Mouse (Mus musculus) frontal cortex, postnatal 25 days (tissue): ENCODE results near the gene Olfr718-ps1.
"Not testable (repeated sequence)": the region's sequence is repeated elsewhere in the genome, so short reads cannot be mapped to it uniquely, and the experiment has no call there.

ENCODE experiments used
- DNase-seq, 2 experiments: peaks; one replicate each; pipeline ENCODE4 v3.0.0; 2022; ENCODE audit warnings: low spot score in 2 of 2

Olfr718-ps1 gene

GRCm38 (mm10) chr5:143147481-143147880, at the start of gene Olfr718-ps1:
TSS of gene Olfr718-ps1 (minus strand) at chr5:143147581.
- DNase-seq, result no peak

- no peak for DNase-seq
Observed at GRCm38 (mm10) chr5:143196506-143196905, 49.1 kb upstream of the Olfr718-ps1 start.

- no peak for DNase-seq
Observed at GRCm38 (mm10) chr5:143195166-143195565, 47.8 kb upstream of the Olfr718-ps1 start.

GRCm38 (mm10) chr5:143194747-143195146, 47.4 kb upstream of the Olfr718-ps1 start:
- DNase-seq, result not testable (repeated sequence)

GRCm38 (mm10) chr5:143192806-143193205, 45.4 kb upstream of the Olfr718-ps1 start:
- DNase-seq, result no peak

GRCm38 (mm10) chr5:143188014-143188413, 40.6 kb upstream of the Olfr718-ps1 start:
- not testable (repeated sequence) for DNase-seq

- peak; percentile 84 to 91 for DNase-seq
Observed at GRCm38 (mm10) chr5:143180255-143181076, 33.1 kb upstream of the Olfr718-ps1 start, which contains the start of the genes Rbak and Spdye4b. TSS of gene Rbak (minus strand) at chr5:143180775. TSS of gene Spdye4b (plus strand) at chr5:143181017.

GRCm38 (mm10) chr5:143179179-143179578, 31.8 kb upstream of the Olfr718-ps1 start:
- DNase-seq, result no peak

GRCm38 (mm10) chr5:143177541-143178200, 30.3 kb upstream of the Olfr718-ps1 start:
- DNase-seq, result no peak

- DNase-seq, result no peak
Observed at GRCm38 (mm10) chr5:143175970-143176369, 28.6 kb upstream of the Olfr718-ps1 start.

- no peak for DNase-seq
Observed at GRCm38 (mm10) chr5:143165508-143166070, 18.2 kb upstream of the Olfr718-ps1 start.

GRCm38 (mm10) chr5:143155534-143155933, 8.2 kb upstream of the Olfr718-ps1 start:
- no peak for DNase-seq

GRCm38 (mm10) chr5:143153756-143154155, 6.4 kb upstream of the Olfr718-ps1 start:
- DNase-seq, result no peak

GRCm38 (mm10) chr5:143150044-143150443, 2.7 kb upstream of the Olfr718-ps1 start:
- no peak for DNase-seq

- DNase-seq, result no peak
Observed at GRCm38 (mm10) chr5:143149536-143149935, 2.2 kb upstream of the Olfr718-ps1 start.

- no peak for DNase-seq
Observed at GRCm38 (mm10) chr5:143148661-143149060, 1.3 kb upstream of the Olfr718-ps1 start.

GRCm38 (mm10) chr5:143137580-143137979, 9.8 kb downstream of the Olfr718-ps1 start:
- no peak for DNase-seq

GRCm38 (mm10) chr5:143135042-143135441, 12.3 kb downstream of the Olfr718-ps1 start:
- no peak for DNase-seq

- not testable (repeated sequence) for DNase-seq
Observed at GRCm38 (mm10) chr5:143134216-143135010, 13.0 kb downstream of the Olfr718-ps1 start.

- DNase-seq, result no peak
Observed at GRCm38 (mm10) chr5:143132935-143133514, 14.4 kb downstream of the Olfr718-ps1 start.

- DNase-seq, result no peak
Observed at GRCm38 (mm10) chr5:143130342-143130741, 17.0 kb downstream of the Olfr718-ps1 start.
